Mouse (Mus musculus) ZHBTc4 (cell line): ENCODE measurements at regions not wholly inside any gene's neighbourhood (a gene's known extent, or its start where the extent isn't known, plus 50 kb on each side); places are given as distances from the start of the nearest gene placed in this dataset.

Experiments
- DNase-seq: peaks from one replicate; pipeline ENCODE4 v3.0.0-alpha.2; 2011; ENCODE audit warnings: low read depth, low spot score

GRCm38 (mm10) chr13:97523523-97524412, 236.7 kb downstream of the Gm10260 start:
- DNase-seq = no peak

GRCm38 (mm10) chr13:97520988-97521547, 239.4 kb downstream of the Gm10260 start:
- DNase-seq = peak; percentile 86

- no peak for DNase-seq
Measured at GRCm38 (mm10) chr13:97516731-97517130, 243.7 kb downstream of the Gm10260 start.

- DNase-seq = no peak
Measured at GRCm38 (mm10) chr13:97514421-97515066, 245.9 kb downstream of the Gm10260 start.

- DNase-seq = no peak
Measured at GRCm38 (mm10) chr13:97512521-97512920, 247.9 kb downstream of the Gm10260 start.

- no peak for DNase-seq
Measured at GRCm38 (mm10) chr13:97510431-97511261, 249.8 kb downstream of the Gm10260 start.

GRCm38 (mm10) chr13:97504949-97505348, 255.5 kb downstream of the Gm10260 start:
- peak; percentile 67 for DNase-seq

- DNase-seq = peak; percentile 56
Measured at GRCm38 (mm10) chr13:97503955-97504739, 256.3 kb downstream of the Gm10260 start.

GRCm38 (mm10) chr13:97503391-97503790, 257.0 kb downstream of the Gm10260 start:
- no peak for DNase-seq

GRCm38 (mm10) chr13:97500155-97500554, 259.2 kb downstream of the Enc1 start:
- no peak for DNase-seq

- DNase-seq = no peak
Measured at GRCm38 (mm10) chr13:97498981-97499380, 258.1 kb downstream of the Enc1 start.

- DNase-seq = no peak
Measured at GRCm38 (mm10) chr13:97497928-97498327, 257.0 kb downstream of the Enc1 start.

- DNase-seq = peak; percentile 91
Measured at GRCm38 (mm10) chr13:97494770-97495169, 253.9 kb downstream of the Enc1 start.

GRCm38 (mm10) chr13:97493836-97494235, 252.9 kb downstream of the Enc1 start:
- peak; percentile 55 for DNase-seq

- peak; percentile 61 for DNase-seq
Measured at GRCm38 (mm10) chr13:97492958-97493735, 252.2 kb downstream of the Enc1 start.

GRCm38 (mm10) chr13:97491865-97492847, 251.3 kb downstream of the Enc1 start:
- peak; percentile 75 for DNase-seq

- DNase-seq = no peak
Measured at GRCm38 (mm10) chr13:97490131-97490530, 249.2 kb downstream of the Enc1 start.

GRCm38 (mm10) chr13:97489721-97490120, 248.8 kb downstream of the Enc1 start:
- no peak for DNase-seq

- DNase-seq = peak; percentile 73
Measured at GRCm38 (mm10) chr13:97489029-97489428, 248.1 kb downstream of the Enc1 start.
